Mouse (Mus musculus) thymus, adult 2 months (tissue): ENCODE measurements at regions not wholly inside any gene's neighbourhood (a gene's known extent, or its start where the extent isn't known, plus 50 kb on each side); places are given as distances from the start of the nearest gene placed in this dataset.

Experiments
- CTCF ChIP-seq: fragments of 200-500 bp; IDR thresholded peaks from 2 replicates; pipeline ENCODE4 v1.5.1; 2012; ENCODE audit warnings: mild to moderate bottlenecking, control low read depth, low read length, moderate library complexity, borderline replicate concordance; ENCODE audit not compliant: control insufficient read depth, poor library complexity, insufficient read depth; ENCODE audit errors: extremely low read depth
- POLR2A ChIP-seq: fragments of 200-500 bp; IDR thresholded peaks from 2 replicates; pipeline ENCODE4 v1.6.1; 2012; ENCODE audit warnings: mild to moderate bottlenecking, low read length, control low read depth, moderate library complexity; ENCODE audit not compliant: control insufficient read depth, poor library complexity, insufficient read depth; ENCODE audit errors: extremely low read depth

GRCm38 (mm10) chr12:79999868-80000370 is 112.9 kb downstream of the Zfp36l1 start:
- TF ChIP-seq POLR2A: no peak
- TF ChIP-seq CTCF: no peak
